Mouse (Mus musculus) heart, postnatal 0 days (tissue): Measurements from ENCODE around the gene Tsks. TPM values are rescaled to one million over a fixed set of nuclear protein-coding genes. Genes with fewer than 3 reads are reported as not detected.

Experiments used
- ATAC-seq: fragments of 200-750 bp; cut with Nextera tagmentation; 2 replicates; pipeline ENCODE4 v1.8.0; 2017; ENCODE audit warnings: low read depth, moderate number of reproducible peaks, moderate library complexity; ENCODE audit not compliant: insufficient read depth
- DNase-seq: peaks from one replicate; pipeline ENCODE4 v3.0.0-alpha.2; 2016; ENCODE audit warnings: low spot score
- H3K27ac ChIP-seq: fragments of 300-500 bp; sonication (generic); 2 replicates; pipeline ENCODE4 v1.5.1; 2014; ENCODE audit warnings: low read depth, mild to moderate bottlenecking
- H3K27me3 ChIP-seq: fragments of 300-500 bp; sonication (generic); 2 replicates; pipeline ENCODE4 v1.6.1; 2014; ENCODE audit warnings: low read length, mixed read lengths; ENCODE audit not compliant: control insufficient read depth, insufficient read depth
- H3K36me3 ChIP-seq: fragments of 300-500 bp; sonication (generic); replicated peaks from 2 replicates; pipeline ENCODE4 v1.6.1; 2014; ENCODE audit warnings: low read length, mixed read lengths; ENCODE audit not compliant: control insufficient read depth, insufficient read depth
- H3K4me1 ChIP-seq: fragments of 300-500 bp; sonication (generic); 2 replicates; pipeline ENCODE4 v1.6.1; 2014; ENCODE audit warnings: antibody characterized with exemption; ENCODE audit not compliant: control insufficient read depth, insufficient read depth
- H3K4me2 ChIP-seq: fragments of 300-500 bp; sonication (generic); 2 replicates; pipeline ENCODE4 v1.6.1; 2014; ENCODE audit warnings: low read depth, mild to moderate bottlenecking, low read length, moderate library complexity
- H3K4me3 ChIP-seq: fragments of 300-500 bp; sonication (generic); 2 replicates; pipeline ENCODE4 v1.5.1; 2014; ENCODE audit warnings: low read depth, low read length
- H3K9ac ChIP-seq: fragments of 300-500 bp; sonication (generic); replicated peaks from 2 replicates; pipeline ENCODE4 v1.6.1; 2014; ENCODE audit warnings: low read depth, low read length, mixed read lengths
- H3K9me3 ChIP-seq: fragments of 300-500 bp; sonication (generic); replicated peaks from 2 replicates; pipeline ENCODE4 v1.6.1; 2016; ENCODE audit warnings: low read length; ENCODE audit not compliant: control insufficient read depth
- CTCF ChIP-seq: IDR thresholded peaks from 2 replicates; pipeline ENCODE4 v1.5.1; 2016; ENCODE audit warnings: antibody characterized with exemption, control low read depth, low read depth
- EP300 ChIP-seq: IDR thresholded peaks from 2 replicates; pipeline ENCODE4 v1.6.1; 2016; ENCODE audit warnings: antibody characterized with exemption, low read depth
- WGBS: fragments of 180-500 bp; shearing (Covaris S2); extraction: QIAGEN DNeasy Blood & Tissue Kit; methylation state at CpG from one replicate; pipeline ENCODE4 v1.1.7; 2014; 5-methylcytosine and 5-hydroxymethylcytosine counted together
- polyA plus RNA-seq: library from polyadenylated mRNA; unstranded; fragments of >200 nt; fragmentation: Nextera tagmentation; extraction: Ambion mirVana; gene quantifications from 2 replicates; pipeline ENCODE4 v1.2.1, GENCODE M21; 2015
- total RNA-seq: library from RNA; depleted of rRNA; stranded (reverse); fragments of >200 nt; gene quantifications from 2 replicates; pipeline ENCODE4 v1.2.3, GENCODE M21; 2014; ENCODE audit warnings: low replicate concordance

Gene Tsks
- total and polyA plus RNA-seq, 2 experiments from 2014 or later, result 0.27 TPM; not detected in 1

DNA sequence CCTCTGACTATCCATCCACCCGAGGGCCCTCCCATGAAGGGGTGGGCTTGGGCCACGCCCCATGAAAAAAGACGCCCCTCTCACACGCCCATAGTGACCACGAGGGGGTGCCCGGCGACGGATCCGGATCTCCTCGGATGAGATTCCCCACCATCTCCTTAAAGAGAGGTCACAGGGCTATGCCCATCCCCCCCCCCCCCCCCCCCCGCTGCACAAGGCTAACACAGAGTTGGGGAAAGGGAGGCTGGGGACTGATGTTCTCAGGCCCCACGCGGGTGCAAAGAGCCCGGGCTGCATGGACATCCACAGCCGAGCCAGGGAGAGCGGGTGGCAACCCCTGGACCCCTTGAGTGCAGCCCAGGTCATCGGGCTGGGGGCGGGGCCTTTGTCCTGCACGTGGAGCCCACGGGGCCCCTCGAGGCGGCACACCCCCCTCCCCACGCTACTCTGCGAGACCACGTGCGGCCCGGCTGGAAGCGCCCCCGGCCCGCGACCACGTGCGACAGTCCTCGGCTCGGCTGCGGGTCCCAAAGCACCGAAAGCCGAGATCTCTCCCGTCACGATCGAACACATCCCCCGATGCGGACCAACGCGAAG lies 42.7 kb downstream of the Tsks start:
- H3K4me3 ChIP-seq, result peak overlapping the region; percentile 89
- peaks cover 20% of the 10 kb centered on the region for H3K36me3 ChIP-seq
- peaks cover 18% of the 10 kb centered on the region; the same call in 1 of the 2 replicates for H3K4me1 ChIP-seq
- H3K4me2 ChIP-seq, result peak overlapping the region; percentile 96
- TF ChIP-seq EP300, result no peak; the same call in 1 of the 2 replicates
- TF ChIP-seq CTCF, result peak; percentile 37
- DNase-seq (peak; percentile 66), ATAC-seq (peak; percentile 3)
- H3K9me3 ChIP-seq, result no peaks in the 10 kb centered on the region
- H3K27ac ChIP-seq, result peak overlapping the region; percentile 96
- under 1% methylated on average over 43 of the region's 45 CpGs for WGBS
- peak overlapping the region; percentile 91 for H3K9ac ChIP-seq
- no peaks in the 10 kb centered on the region for H3K27me3 ChIP-seq

DNA sequence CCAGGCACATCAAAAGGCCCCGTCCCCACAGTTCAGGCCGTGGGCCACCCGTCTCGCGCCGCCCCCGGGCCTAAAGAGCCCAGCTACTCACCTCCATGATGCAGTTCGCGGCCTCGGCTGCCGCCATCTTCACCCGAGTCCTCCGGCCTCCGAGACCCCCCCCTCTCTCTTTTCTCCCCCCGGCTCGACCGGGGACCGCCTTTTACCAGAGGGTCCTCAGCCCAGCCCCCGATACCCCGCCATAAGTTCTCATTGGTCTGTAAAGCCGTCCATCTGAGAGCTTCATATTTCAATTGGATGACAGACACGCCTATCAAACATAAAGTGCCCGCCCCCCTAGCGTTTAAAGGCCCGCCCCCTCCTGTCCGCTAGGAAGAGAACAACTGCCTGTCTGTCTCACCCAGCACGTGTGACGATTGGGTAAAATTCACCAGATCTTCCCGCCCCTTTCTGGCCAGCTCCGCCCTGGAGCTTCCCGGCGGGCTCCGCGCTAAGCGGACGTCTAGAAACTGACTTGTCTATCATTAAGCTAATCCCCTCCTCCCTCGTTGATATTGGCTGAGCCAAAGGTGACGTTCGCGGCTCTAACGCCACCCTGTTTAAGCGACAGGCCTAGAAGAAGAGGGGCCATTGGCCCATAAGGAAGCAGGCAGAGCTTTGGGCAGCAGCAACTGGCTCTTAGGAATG lies 43.3 kb downstream of the Tsks start, which contains the start of gene Prmt1:
TSS of gene Prmt1 (minus strand) at position 377 of the 687 bp plus-strand sequence.
- Histone ChIP-seq H3K9ac (peak within 1 kb of the TSS; percentile 91), H3K36me3 (peaks cover 20% of the 10 kb centered on the region), H3K4me3 (peak within 1 kb of the TSS; percentile 89), H3K27me3 (no peaks in the 10 kb centered on the region), H3K9me3 (no peaks in the 10 kb centered on the region), H3K4me2 (peak within 1 kb of the TSS; percentile 96), H3K4me1 (peaks cover 18% of the 10 kb centered on the region; the same call in 1 of the 2 replicates), H3K27ac (peak within 1 kb of the TSS; percentile 96)
- DNase-seq (peak; percentile 100), ATAC-seq (peak; percentile 93)
- TF ChIP-seq EP300, result peak; percentile 86
- TF ChIP-seq CTCF, result no peak
- WGBS, result under 1% methylated on average over 42 of the region's 42 CpGs

DNA sequence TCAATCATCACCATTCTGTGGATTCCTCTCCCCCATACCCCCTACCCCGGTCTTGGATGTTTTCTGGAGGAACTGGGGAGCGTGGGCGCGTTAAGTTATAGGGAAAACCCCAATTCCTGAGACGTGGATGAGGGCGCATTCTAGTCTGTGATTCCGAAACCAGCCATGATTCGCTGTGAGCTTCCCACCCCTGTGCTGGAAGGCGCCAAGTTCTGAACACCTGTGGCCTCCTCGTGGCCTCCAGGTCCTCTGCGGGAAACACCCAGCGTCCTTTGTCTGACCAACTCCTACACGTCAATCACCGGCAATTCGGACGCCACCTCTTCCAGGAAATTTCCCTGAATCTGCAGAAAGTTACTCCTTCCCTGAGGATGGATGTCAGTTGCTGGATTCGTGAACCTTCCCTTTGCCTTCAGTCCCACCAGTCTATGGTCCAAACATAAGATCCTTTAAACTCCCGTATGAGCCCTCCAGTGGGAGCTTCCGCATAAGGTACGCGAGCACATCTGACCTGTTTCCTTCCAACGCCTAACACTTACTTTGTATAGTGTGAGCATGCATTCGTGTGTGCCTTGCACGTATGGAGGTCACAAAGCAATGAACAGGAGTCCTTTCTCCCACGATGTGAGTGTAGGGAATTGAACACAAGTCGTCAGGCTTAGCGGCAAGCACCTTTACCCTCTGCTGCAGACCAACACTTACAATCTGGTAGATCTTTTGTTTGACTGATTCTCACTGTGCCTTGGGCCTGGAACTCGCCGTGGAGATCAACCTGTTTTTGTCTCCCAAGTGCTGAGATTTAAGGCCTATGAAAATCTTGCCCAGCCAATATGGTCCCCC lies 44.1 kb downstream of the Tsks start:
- ATAC-seq, result peak; percentile 15
- no peaks in the 10 kb centered on the region for H3K9me3 ChIP-seq

DNA sequence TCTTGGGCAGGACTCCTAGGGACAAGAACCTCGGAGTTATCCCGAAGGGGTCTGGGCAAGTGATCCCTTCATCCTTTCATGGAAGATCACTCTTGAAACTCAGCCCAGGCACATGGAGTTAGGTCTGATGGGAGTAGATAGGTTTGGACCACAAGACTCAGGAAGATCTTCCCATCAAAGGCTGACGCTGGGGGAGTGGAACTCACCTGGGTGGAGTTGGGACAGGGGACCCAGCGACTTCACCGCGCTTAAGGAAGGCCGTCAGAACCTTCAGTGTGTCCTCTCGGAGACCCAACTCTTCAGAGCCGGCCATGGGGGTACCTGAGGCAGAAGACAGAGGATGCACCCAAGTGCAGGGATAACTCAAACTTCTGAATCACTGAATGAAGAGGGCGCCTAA lies 53.7 kb downstream of the Tsks start:
- peak overlapping the region; percentile 83; the same call in 1 of the 2 replicates for H3K27ac ChIP-seq
- no peaks in the 10 kb centered on the region for H3K9me3 ChIP-seq
- H3K4me1 ChIP-seq, result peaks cover 17% of the 10 kb centered on the region
- ATAC-seq (no peak), DNase-seq (no peak)
- WGBS, result 15% methylated on average over 10 of the region's 10 CpGs
- H3K4me3 ChIP-seq, result peak overlapping the region; percentile 75
- peak overlapping the region; percentile 78 for H3K9ac ChIP-seq
- TF ChIP-seq CTCF (no peak), EP300 (no peak)
- H3K4me2 ChIP-seq, result peak overlapping the region; percentile 82
- peaks cover 49% of the 10 kb centered on the region for H3K36me3 ChIP-seq
- no peaks in the 10 kb centered on the region for H3K27me3 ChIP-seq

More for the DNA sequence above, 44.1 kb downstream of the Tsks start:
- peak overlapping the region; percentile 91 for H3K27ac ChIP-seq
- DNase-seq, result peak; percentile 71
- H3K9ac ChIP-seq, result peak overlapping the region; percentile 71
- no peaks in the 10 kb centered on the region for H3K27me3 ChIP-seq
- TF ChIP-seq CTCF (no peak), EP300 (no peak)
- WGBS, result under 1% methylated on average over 29 of the region's 29 CpGs
- peak overlapping the region; percentile 61 for H3K4me3 ChIP-seq
- peaks cover 20% of the 10 kb centered on the region for H3K36me3 ChIP-seq
- H3K4me2 ChIP-seq, result peak overlapping the region; percentile 88
- peaks cover 18% of the 10 kb centered on the region; the same call in 1 of the 2 replicates for H3K4me1 ChIP-seq
